Mouse (Mus musculus) spleen, postnatal 0 days (tissue): ENCODE results near the gene Irs3. TPM values are rescaled to one million over a fixed set of nuclear protein-coding genes. Genes with fewer than 3 reads are reported as not detected.

ENCODE experiments used
- polyA plus RNA-seq: library from polyadenylated mRNA; unstranded; fragments of >200 nt; fragmentation: Nextera tagmentation; extraction: Ambion mirVana; gene quantifications from 2 replicates; pipeline ENCODE4 v1.2.1, GENCODE M21; 2015

The Irs3 gene
- polyA plus RNA-seq = 0.05 and 0.12 TPM in 2 replicates

DNA sequence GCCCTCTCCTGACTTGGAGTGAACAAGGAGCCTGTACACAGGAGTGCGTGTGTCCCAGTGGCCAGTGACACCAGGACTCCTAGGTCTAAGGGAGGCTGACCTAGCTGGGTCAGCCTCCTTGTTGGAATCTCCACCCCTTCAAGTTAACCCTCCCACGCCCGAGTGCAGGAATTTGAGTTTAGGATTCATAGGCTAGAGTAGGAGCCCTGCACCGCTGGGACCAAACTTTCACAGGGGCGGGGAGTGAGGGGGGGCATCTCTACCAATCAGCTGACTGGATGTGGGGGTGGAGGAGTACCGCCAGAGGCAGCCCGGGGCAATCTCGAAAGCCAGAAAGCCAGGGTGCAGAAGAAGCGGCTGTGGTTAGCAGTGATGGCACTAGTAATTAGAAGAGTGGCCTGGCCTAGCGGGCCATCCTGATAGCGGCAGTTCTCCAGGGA lies at the start of gene Irs3:
Gene Irs3, minus strand, starts transcription at position 63 of the 440 bp plus-strand sequence.

GRCm38 (mm10) chr5:137684294-137685123 lies 39.0 kb upstream of the Irs3 start, which contains the start of gene Agfg2:
Agfg2 (minus strand) TSS chr5:137684726.

GRCm38 (mm10) chr5:137641054-137641453 lies 4.5 kb downstream of the Irs3 start, which contains the start of gene Sap25:
Sap25 (plus strand) TSS chr5:137641334.

GRCm38 (mm10) chr5:137628498-137629305 lies 16.8 kb downstream of the Irs3 start, which contains the start of the genes Fbxo24, Lrch4 and Gm20605:
Fbxo24 (minus strand) TSS chr5:137629002.
Lrch4 (plus strand) TSS chr5:137629121.
Gm20605 (plus strand) TSS chr5:137629175.

GRCm38 (mm10) chr5:137613550-137613949 lies 32.0 kb downstream of the Irs3 start, which contains the start of gene Pcolce:
Pcolce (minus strand) TSS chr5:137613784.

DNA sequence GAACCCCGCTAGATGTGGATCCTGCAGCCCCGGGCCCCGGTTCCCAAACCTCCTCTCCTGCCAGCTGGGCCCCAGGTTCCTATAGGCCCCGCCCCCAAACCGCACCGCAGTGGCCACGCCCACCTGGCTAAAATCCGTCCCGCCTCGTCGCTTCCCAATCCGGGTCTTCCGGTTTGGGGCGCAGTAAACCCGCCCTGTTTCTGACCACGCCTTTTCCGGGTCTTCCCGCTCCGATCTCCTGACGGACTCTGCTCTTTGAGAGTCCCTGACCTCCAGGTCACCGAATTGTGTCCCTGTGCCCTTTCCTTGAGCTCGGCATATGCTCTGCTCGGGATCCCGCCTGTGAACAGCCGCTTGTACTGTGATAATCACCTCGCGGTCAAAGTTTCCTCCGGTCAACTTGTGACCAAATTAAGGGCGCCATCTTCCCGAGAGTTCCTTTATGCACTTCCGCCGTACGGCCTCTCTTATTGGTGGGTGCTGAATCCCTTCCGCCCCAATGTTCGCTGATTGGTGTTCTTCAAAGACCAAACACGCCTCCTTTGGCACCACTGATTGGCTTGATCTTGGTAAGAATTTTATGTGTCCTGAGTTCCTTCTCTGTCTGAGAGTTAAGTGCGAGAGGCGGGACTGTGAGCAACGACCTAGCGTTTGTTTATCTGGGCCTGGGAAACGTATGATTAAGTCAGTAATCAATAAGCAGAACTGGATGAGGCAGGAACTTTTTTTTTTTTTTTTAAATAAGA lies 44.7 kb downstream of the Irs3 start, which contains the start of gene Mospd3:
Gene Mospd3, minus strand, starts transcription at position 440 of the 746 bp plus-strand sequence.

Other genes starting within 250 kb of the Irs3 start
- gene Zan, start 168.7 kb downstream of the Irs3 start, polyA plus RNA-seq = 0.06 and 0.15 TPM in 2 replicates
- 44.1 and 45.5 TPM in 2 replicates for gene Pop7, start 143.2 kb downstream of the Irs3 start, polyA plus RNA-seq
- gene Gigyf1, start 127.2 kb downstream of the Irs3 start, polyA plus RNA-seq = 9.3 and 10.5 TPM in 2 replicates
- not detected in 2 replicates for gene Epo, start 112.5 kb downstream of the Irs3 start, polyA plus RNA-seq
- 296 and 329 TPM in 2 replicates for gene Gnb2, start 112.2 kb downstream of the Irs3 start, polyA plus RNA-seq
- gene Actl6b, start 92.2 kb downstream of the Irs3 start, polyA plus RNA-seq = not detected in 2 replicates
- 43.2 and 45.5 TPM in 2 replicates for gene Tfr2, start 75.9 kb downstream of the Irs3 start, polyA plus RNA-seq
- gene Mospd3, start 44.7 kb downstream of the Irs3 start, polyA plus RNA-seq = 55.8 TPM in 2 replicates
- gene Pcolce, start 31.9 kb downstream of the Irs3 start, polyA plus RNA-seq = 61.6 and 75.4 TPM in 2 replicates
- gene Fbxo24, start 16.7 kb downstream of the Irs3 start, polyA plus RNA-seq = 0.10 TPM in 1 of 2 replicates, not detected in the other
- 41.9 and 54.3 TPM in 2 replicates for gene Lrch4, start 16.6 kb downstream of the Irs3 start, polyA plus RNA-seq
- gene Gm20605, start 16.5 kb downstream of the Irs3 start, polyA plus RNA-seq = 9.0 and 10.1 TPM in 2 replicates
- gene Sap25, start 4.4 kb downstream of the Irs3 start, polyA plus RNA-seq = 16.9 and 18.4 TPM in 2 replicates
- 36.8 and 43.3 TPM in 2 replicates for gene Agfg2, start 39.0 kb upstream of the Irs3 start, polyA plus RNA-seq
- gene Nyap1, start 95.9 kb upstream of the Irs3 start, polyA plus RNA-seq = 0.24 and 0.30 TPM in 2 replicates
- gene Tsc22d4, start 100.0 kb upstream of the Irs3 start, polyA plus RNA-seq = 114 and 132 TPM in 2 replicates
- gene Ppp1r35, start 133.1 kb upstream of the Irs3 start, polyA plus RNA-seq = 28.5 and 28.7 TPM in 2 replicates
- 8.4 and 9.4 TPM in 2 replicates for gene Mepce, start 141.9 kb upstream of the Irs3 start, polyA plus RNA-seq
- gene Zcwpw1, start 142.1 kb upstream of the Irs3 start, polyA plus RNA-seq = 5.6 and 7.4 TPM in 2 replicates
- 16.8 and 27.1 TPM in 2 replicates for gene Pilra, start 190.6 kb upstream of the Irs3 start, polyA plus RNA-seq
- gene Pilrb1, start 212.4 kb upstream of the Irs3 start, polyA plus RNA-seq = 17.8 and 27.4 TPM in 2 replicates
- gene Pilrb2, start 226.1 kb upstream of the Irs3 start, polyA plus RNA-seq = 25.5 and 39.0 TPM in 2 replicates